Mouse (Mus musculus): ENCODE data around the gene Gm12830. TPM values are rescaled to one million over a fixed set of nuclear protein-coding genes. Genes with fewer than 3 reads are reported as not detected.

The Gm12830 gene
- polyA plus RNA-seq, 1 experiment from 2014 or later: not detected

DNA sequence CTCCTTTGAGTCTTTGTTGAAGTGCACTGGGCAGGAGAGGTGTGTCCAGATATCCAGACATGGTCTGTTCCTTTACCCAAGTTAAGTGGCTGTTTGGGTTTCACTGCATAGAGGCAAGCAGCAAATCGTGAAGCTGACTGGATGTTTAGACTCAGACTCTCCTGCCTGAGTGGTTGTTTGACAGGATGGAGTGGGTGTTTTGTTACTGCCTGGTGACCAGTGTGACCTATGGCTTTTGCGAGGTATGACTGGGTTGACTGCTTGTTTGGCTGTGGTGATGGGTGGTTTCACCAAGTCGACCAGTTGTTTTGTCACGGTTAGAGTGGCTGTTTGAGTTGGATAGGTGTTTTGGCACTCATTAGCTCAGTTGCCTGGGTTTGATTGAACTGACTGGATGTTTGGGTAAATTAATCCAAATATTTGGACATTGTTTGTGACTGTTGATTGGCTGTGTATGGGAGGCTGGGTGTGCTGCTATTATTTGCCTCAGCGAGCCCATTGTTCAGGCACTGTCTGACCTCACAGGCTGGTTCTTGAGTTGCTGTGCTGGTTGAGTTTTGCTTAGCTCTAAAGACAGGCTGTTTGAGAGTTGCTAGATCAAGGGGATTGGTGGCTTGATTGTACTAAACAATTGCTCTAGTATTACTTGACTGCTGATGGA lies 24.1 kb upstream of the Gm12830 start:
- no peaks in the 10 kb centered on the region; the same call in 1 of the 2 replicates for H3K27me3 ChIP-seq
- 55% methylated on average over 5 of the region's 5 CpGs for WGBS
- H3K4me1 ChIP-seq (replicated peaks): no peaks in the 10 kb centered on the region
- H3K4me3 ChIP-seq: no peak overlapping the region
- no peaks in the 10 kb centered on the region for H3K36me3 ChIP-seq
- no peaks in the 10 kb centered on the region for H3K9me3 ChIP-seq (replicated peaks)
- no peak overlapping the region for H3K27ac ChIP-seq
- H3K9ac ChIP-seq: no peak overlapping the region
- H3K4me2 ChIP-seq: no peak overlapping the region
- no peak for ATAC-seq (replicated peaks; ENCODE audit: insufficient number of reproducible peaks, insufficient read depth, low FRiP score, low read depth)

DNA sequence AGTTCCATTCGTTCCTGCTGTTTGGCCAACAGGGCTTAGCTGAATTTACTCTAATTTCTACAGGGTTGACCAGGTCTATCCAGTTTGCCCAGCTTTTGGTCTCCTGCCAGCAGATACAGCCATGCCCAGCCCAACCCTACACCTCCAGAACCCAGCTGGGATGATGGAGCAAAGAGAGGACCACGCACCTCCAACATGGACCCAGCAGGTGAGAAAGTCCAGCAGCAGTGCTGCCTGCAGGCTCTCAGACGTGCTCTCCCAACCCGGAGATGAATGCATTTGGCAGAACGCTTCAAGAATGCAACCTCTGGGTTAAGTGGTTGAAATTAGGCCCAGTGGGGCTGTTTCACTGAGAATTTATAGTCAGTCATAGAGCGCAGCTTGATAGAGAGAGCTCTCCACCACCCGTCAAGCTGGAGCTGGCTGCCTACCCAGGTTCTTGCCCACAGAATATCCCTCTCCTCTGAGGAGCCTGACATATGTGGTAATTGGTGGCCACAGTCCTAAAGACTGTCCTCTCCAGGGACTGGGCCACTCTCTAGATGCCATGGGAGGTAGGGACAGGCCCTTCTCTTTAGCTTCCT lies 23.4 kb upstream of the Gm12830 start:
- 66% methylated on average over 7 of the region's 7 CpGs for WGBS
- no peak overlapping the region for H3K27ac ChIP-seq
- no peak for ATAC-seq (replicated peaks; ENCODE audit: insufficient number of reproducible peaks, insufficient read depth, low FRiP score, low read depth)

DNA sequence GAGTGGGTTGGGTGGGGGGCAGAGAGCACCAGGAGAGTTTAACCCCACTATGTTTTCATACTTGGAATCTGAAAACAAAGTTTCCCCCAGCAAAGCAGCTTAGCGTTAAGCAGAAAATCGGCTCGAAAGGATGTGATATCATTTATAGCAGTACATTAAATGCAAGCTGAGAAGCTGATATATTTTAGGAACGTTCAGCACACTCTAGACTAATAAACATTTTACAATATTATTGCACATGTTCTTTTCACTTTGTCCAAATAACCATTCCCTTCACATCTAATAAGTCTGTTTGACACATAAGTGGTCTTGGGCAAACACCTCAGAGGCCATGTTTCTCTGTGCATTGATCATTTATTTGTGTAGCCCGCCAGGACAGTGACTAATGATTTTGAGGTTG lies 17.4 kb upstream of the Gm12830 start:
- no peaks in the 10 kb centered on the region for H3K27me3 ChIP-seq
- no peak overlapping the region for H3K9ac ChIP-seq
- no peak overlapping the region for H3K27ac ChIP-seq
- ATAC-seq (replicated peaks; ENCODE audit: insufficient number of reproducible peaks, insufficient read depth, low FRiP score, low read depth): no peak
- no peak overlapping the region for H3K4me2 ChIP-seq
- no peak overlapping the region for H3K4me3 ChIP-seq
- H3K9me3 ChIP-seq (replicated peaks): no peaks in the 10 kb centered on the region
- no peaks in the 10 kb centered on the region for H3K4me1 ChIP-seq (replicated peaks)
- H3K36me3 ChIP-seq: no peaks in the 10 kb centered on the region
- 68% methylated on average over 5 of the region's 5 CpGs for WGBS

More for the DNA sequence above, 23.4 kb upstream of the Gm12830 start:
- Histone ChIP-seq H3K4me2 (no peak overlapping the region), H3K9me3 (replicated peaks) (no peaks in the 10 kb centered on the region), H3K9ac (no peak overlapping the region), H3K4me1 (replicated peaks) (no peaks in the 10 kb centered on the region), H3K4me3 (no peak overlapping the region), H3K27me3 (no peaks in the 10 kb centered on the region; the same call in 1 of the 2 replicates), H3K36me3 (no peaks in the 10 kb centered on the region)

DNA sequence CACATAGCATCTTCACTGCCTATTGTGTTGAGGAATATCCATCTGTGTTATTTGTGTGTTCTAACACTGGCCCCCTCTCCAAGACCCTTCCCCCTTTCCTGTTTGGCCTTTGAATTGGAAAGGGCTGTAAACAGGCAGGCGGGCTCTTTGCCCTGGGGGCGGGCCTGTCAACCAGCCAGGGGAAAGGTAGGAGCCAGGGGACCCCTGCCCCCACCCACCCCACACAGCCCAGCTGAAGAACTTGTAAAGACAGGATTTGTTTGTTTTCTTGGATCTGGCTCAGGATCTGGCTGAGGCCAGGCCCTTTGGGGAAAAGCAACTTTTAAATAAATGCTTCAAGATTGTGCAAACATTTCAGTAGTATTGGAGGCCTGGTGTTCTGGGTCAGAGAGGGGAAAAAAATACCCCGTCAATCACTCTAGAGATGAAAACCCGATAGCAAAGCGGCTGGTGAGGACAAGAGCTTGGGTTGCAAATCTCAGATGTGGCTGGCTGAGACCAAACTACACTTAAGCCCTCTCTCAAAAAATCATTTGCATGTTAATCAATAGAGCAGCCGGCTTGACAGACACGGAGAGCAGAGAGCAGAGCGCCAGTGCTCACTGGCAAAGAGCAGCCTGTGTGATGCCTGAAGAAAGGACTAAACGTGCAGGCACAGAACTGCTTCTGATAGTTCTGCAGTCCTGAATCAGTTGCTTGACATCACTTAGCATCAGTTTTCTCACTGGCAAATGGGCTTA lies 2.4 kb upstream of the Gm12830 start:
- no peak overlapping the region for H3K4me3 ChIP-seq
- H3K4me2 ChIP-seq: no peak overlapping the region
- peaks cover 46% of the 10 kb centered on the region for H3K27me3 ChIP-seq
- H3K27ac ChIP-seq: no peak overlapping the region
- no peaks in the 10 kb centered on the region for H3K36me3 ChIP-seq
- ATAC-seq (replicated peaks; ENCODE audit: insufficient number of reproducible peaks, insufficient read depth, low FRiP score, low read depth): no peak
- peaks cover 7% of the 10 kb centered on the region for H3K4me1 ChIP-seq (replicated peaks)
- WGBS: 34% methylated on average over 9 of the region's 9 CpGs
- no peak overlapping the region for H3K9ac ChIP-seq
- no peaks in the 10 kb centered on the region for H3K9me3 ChIP-seq (replicated peaks)

DNA sequence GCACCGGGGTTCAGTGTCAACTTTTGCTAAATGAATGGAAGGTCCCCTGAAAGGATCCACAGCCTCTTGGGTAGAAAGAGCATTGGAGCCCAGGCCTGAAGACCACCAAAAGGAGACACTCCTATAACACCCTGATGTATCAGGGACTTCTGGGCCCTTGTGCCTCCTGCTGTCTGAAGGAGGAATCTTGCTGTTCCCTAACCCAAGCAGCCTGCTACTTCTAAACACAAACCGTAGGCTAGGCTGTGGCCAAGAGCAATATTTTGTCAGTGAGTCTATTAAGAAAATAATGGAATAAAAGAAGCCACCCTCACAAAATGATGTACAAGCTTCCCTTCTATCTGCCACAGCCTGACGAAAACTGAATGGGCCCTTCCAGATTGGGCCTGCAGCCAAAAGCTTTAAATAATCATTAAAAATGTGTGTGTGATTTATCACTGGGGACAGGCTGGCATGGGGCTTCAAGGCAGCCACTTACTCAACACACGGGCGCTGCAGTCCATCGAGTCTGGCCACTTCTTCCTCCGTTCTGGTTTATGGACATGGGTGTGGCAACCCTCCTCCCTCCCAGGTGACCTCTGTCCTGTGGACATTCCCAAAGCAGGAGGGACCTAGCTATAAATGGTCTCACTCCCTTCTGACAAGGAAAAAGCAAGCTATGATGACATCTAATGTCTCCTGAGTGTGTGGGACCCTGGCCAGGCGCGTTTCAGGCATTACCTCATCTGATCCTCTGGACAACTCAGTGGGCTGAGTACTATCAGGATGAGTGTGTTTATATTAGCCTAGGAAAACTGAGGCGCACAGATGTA lies 13.5 kb downstream of the Gm12830 start:
- Histone ChIP-seq H3K4me3 (no peak overlapping the region), H3K4me1 (replicated peaks) (no peaks in the 10 kb centered on the region), H3K36me3 (no peaks in the 10 kb centered on the region), H3K9ac (no peak overlapping the region), H3K27me3 (peaks cover 42% of the 10 kb centered on the region), H3K27ac (no peak overlapping the region), H3K4me2 (no peak overlapping the region), H3K9me3 (replicated peaks) (no peaks in the 10 kb centered on the region)
- ATAC-seq (replicated peaks; ENCODE audit: insufficient number of reproducible peaks, insufficient read depth, low FRiP score, low read depth): no peak; the same call in 1 of the 2 replicates
- 54% methylated on average over 10 of the region's 10 CpGs for WGBS

DNA sequence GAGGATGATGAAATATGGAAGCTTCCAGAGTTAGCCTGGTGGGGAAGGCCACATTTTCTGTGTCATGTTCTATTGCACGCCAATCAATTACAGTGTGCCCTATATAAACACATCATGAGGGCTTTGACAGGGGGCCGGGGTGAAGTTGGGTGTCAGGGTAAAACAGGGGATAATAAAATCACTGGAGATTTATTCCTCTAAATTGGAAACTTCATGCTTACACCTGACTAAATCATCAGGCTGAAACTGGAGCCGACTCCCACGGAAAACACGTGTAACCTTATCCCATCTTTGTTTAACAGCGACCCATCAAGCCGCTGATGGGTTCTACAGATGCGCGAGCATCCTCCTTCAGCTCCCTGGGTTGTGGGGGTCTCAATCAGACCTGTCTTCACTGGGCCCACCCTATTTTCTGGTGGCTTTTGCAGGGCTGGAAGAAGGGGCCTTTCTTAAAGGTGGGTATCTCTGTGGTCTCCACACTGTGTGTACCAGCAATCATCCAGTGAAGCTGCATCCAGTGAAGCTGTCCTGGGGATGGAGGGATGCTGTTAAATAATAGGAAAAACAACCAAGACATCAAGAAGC lies 19.9 kb downstream of the Gm12830 start:
- H3K4me2 ChIP-seq: no peak overlapping the region
- WGBS: 51% methylated on average over 9 of the region's 9 CpGs
- no peak overlapping the region for H3K9ac ChIP-seq
- H3K4me1 ChIP-seq (replicated peaks): peaks cover 6% of the 10 kb centered on the region
- H3K4me3 ChIP-seq: no peak overlapping the region
- no peaks in the 10 kb centered on the region for H3K36me3 ChIP-seq
- H3K27me3 ChIP-seq: peaks cover 87% of the 10 kb centered on the region
- H3K27ac ChIP-seq: no peak overlapping the region
- H3K9me3 ChIP-seq (replicated peaks): no peaks in the 10 kb centered on the region
- no peak for ATAC-seq (replicated peaks; ENCODE audit: insufficient number of reproducible peaks, insufficient read depth, low FRiP score, low read depth)

DNA sequence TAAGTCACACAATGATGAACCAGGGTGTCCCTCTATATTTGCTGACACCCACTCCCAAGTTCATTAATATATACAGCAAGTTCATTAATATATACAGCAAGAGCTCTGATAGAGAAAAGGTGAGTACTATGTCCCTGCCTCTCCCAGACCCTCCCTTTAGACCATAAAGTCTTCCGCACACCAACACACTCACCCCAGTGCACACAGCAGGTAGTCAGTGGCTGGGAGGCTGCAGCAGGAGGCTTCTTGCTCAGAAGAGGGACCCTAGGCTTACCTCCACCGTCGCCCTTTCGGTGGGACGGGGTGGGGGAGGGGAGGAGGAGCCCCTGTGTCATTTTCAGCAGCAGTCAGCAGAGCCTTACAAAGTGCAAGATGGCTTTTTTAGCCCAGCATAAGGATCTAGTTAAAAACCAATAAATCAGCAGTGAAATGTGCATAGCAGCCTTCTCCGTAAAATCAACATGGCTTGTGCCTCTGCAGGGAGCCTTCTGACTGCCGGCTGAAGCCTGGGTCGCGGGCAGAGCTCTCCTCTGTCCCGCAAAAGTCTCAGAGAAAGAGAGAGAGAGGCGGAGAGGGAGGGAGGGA lies 20.9 kb downstream of the Gm12830 start:
- Histone ChIP-seq H3K4me1 (replicated peaks) (peaks cover 6% of the 10 kb centered on the region), H3K9me3 (replicated peaks) (no peaks in the 10 kb centered on the region), H3K9ac (no peak overlapping the region), H3K36me3 (no peaks in the 10 kb centered on the region), H3K4me3 (no peak overlapping the region), H3K4me2 (no peak overlapping the region), H3K27me3 (peaks cover 82% of the 10 kb centered on the region), H3K27ac (no peak overlapping the region)
- 7% methylated on average over 8 of the region's 11 CpGs for WGBS
- no peak for ATAC-seq (replicated peaks; ENCODE audit: insufficient number of reproducible peaks, insufficient read depth, low FRiP score, low read depth)

DNA sequence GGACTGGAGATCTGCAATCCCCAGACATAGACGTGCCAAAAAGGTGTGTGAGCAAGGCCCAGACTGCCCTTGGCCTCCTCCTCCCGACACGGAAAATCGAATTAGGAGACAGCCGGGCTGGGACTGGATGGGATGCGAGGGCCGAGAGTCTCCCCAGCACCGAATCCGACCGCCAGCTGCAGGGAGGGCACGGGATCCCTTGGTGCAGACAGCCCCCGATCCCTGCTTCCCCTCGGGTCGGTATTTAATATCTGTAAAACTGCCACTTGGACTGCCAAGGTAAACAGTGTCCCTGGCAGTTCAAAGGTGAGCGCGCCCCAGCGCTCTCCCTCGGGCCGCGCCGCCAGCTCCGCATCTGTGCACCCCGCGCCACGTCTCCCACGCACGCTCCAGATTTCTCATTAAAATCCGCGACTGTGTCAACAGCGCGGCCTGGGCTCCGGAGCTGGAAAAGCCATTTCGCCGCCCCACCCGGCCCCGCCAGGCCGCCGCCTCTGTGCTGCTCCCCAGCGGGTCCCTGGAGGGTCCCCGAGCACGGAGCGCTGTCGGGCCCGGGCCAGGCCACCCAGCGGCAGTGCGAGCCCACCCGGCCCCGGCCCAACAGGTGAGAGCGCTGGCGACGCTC lies 21.7 kb downstream of the Gm12830 start:
- Histone ChIP-seq H3K9me3 (replicated peaks) (no peaks in the 10 kb centered on the region), H3K4me3 (peak overlapping the region; percentile 44), H3K36me3 (no peaks in the 10 kb centered on the region), H3K9ac (0 out of 2 replicates have a peak overlapping the region, but pooled peaks have one; percentile 3), H3K27ac (no peak overlapping the region), H3K4me1 (replicated peaks) (peaks cover 6% of the 10 kb centered on the region), H3K27me3 (peaks cover 79% of the 10 kb centered on the region), H3K4me2 (peak overlapping the region; percentile 65)
- ATAC-seq (replicated peaks; ENCODE audit: insufficient number of reproducible peaks, insufficient read depth, low FRiP score, low read depth): no peak
- WGBS: 1% methylated on average over 51 of the region's 51 CpGs

DNA sequence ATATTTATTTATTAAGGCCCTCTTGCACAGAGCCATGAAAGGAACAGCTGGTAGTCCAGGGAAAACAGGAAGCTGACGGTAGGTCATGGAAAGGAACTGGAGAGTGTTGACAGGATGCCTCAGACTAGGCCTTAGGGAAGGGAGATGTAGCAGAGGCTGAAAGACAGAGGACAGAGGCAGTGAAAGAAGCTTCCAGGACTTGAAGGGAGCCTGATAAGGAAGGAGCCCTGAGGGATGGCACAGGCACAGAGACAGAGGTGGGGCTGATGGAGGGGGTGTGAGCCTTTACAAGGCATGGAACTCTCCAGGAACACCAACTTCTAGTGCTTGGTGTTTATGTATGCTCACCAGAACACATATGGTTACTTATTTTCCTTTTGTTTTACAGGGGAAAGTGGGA lies 23.1 kb downstream of the Gm12830 start:
- no peak for ATAC-seq (replicated peaks; ENCODE audit: insufficient number of reproducible peaks, insufficient read depth, low FRiP score, low read depth)
- no peak overlapping the region for H3K9ac ChIP-seq
- WGBS: 50% methylated on average over 1 of the region's 1 CpGs
- no peaks in the 10 kb centered on the region for H3K9me3 ChIP-seq (replicated peaks)
- H3K36me3 ChIP-seq: no peaks in the 10 kb centered on the region
- no peak overlapping the region for H3K27ac ChIP-seq
- peaks cover 67% of the 10 kb centered on the region for H3K27me3 ChIP-seq
- no peak overlapping the region for H3K4me2 ChIP-seq
- no peak overlapping the region for H3K4me3 ChIP-seq
- peaks cover 6% of the 10 kb centered on the region for H3K4me1 ChIP-seq (replicated peaks)

DNA sequence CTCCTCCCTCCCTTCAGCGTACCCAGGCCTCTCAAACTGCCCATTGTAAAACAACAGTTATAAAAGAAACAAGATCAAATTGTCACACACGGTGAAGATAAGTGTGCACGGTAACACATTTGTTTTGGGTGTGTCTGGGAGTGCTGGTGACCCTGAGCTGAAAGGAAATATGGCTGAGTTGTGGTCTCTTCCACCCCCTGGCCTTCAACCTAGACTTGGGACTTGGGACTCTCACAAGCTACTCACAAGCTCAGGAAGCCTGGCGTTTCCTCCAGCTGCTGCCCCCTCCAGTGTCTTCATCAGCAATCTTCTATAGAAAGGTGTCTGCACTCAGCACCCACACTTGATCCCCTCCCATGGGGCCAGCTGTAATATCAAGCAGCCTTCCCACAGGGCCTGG lies 24.1 kb downstream of the Gm12830 start:
- H3K4me2 ChIP-seq: no peak overlapping the region
- WGBS: 41% methylated on average over 4 of the region's 4 CpGs
- H3K36me3 ChIP-seq: no peaks in the 10 kb centered on the region
- H3K4me3 ChIP-seq: no peak overlapping the region
- no peak overlapping the region for H3K9ac ChIP-seq
- no peak for ATAC-seq (replicated peaks; ENCODE audit: insufficient number of reproducible peaks, insufficient read depth, low FRiP score, low read depth)
- peaks cover 6% of the 10 kb centered on the region for H3K4me1 ChIP-seq (replicated peaks)
- H3K27me3 ChIP-seq: peaks cover 59% of the 10 kb centered on the region
- H3K9me3 ChIP-seq (replicated peaks): no peaks in the 10 kb centered on the region
- H3K27ac ChIP-seq: no peak overlapping the region
